Mouse (Mus musculus): Measurements from ENCODE around the gene Camta1. TPM values are rescaled to one million over a fixed set of nuclear protein-coding genes. Genes with fewer than 3 reads are reported as not detected.

The Camta1 gene
- total RNA-seq, 1 experiment from 2014 or later, result 37.3 TPM

DNA sequence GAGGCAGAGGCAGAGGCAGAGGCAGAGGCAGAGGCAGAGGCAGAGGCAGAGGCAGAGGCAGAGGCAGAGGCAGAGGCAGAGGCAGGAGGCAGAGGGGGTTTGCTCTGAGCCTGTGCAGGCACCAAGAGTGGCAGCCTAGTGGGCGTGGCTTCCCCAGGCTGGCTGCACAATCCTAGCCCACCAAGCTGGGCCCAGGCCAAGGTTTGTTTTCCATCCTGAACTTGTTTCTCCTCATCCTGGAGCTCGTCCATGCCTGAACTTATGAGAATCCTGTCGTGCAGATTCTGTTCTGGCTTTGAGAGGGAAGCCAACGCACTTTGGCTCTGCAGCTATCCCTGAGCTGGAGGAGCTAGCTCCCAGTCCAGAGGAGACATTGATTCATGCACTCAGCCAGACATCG lies 123.4 kb downstream of the Camta1 start:
- DNase-seq, result no peak

DNA sequence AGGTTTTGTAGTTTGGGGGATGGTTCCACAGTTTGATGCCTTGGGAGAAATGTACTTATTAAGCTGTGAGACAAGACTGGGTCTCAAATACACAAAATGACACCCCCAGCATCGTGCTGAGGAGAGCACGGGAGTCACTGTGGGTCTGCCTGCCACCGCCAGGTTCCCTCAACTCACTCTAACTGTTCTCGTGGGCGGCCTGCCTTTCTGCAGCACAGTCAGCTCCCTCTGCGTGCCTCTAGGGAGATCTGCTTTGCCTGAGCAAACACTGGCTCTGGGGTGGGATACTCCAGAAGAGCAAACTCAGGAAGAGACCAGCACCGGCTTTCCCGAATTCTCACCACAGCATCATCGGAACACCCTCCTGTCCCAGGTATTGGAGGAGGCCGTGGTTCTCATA lies 129.0 kb downstream of the Camta1 start:
- DNase-seq, result no peak

DNA sequence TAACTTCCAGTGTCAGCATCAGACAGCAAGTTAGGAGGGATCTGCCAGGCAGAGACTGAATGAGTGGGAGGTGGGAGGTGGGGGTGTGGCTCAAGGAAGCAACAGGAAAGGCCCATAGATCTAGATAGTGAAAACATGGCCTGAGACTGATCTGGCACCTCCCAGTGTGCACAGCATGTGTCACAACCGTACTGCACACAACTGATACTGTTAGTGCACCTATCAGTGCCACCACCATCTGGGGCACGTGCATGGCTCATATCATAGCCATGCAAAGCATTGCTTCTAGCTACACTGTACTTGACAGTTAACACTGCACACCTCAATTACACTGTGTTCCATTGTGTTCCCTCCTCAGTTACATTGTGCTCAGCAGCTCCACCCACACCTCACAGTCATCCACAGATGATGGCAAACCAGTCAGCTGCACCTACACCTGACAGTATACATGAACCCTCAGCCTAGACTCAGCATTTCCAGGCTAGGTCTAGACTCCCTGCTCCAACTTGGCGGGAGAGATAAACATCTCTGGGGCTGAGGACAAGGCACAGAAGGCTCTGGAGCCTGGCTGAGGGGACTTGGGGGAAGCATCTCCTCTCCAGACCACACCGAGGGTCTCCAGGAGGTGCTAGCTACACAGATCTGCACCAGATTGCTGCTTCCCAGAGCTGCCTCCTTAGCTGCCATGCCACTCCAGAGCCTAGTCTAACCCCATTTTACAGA lies 131.5 kb downstream of the Camta1 start:
- DNase-seq, result no peak

DNA sequence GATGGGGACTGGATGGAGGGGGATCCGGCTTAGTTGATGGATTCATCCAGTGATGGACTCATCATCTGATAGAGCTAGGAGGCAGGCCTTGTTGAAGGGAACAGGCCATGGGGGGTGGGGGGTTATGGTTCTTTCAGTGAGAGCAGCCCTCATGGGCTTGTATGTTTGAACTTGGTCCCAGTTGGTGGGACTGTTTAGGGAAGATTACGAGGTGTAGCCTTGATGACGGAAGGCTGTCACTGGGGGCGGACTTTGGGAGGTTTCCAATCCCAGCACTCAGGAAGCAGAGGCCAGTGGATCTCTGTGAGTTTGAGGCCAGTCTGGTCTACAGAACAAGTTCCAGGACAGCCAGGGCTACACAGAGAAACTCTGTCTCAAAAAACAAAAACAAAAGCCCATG lies 132.6 kb downstream of the Camta1 start:
- DNase-seq, result no peak

DNA sequence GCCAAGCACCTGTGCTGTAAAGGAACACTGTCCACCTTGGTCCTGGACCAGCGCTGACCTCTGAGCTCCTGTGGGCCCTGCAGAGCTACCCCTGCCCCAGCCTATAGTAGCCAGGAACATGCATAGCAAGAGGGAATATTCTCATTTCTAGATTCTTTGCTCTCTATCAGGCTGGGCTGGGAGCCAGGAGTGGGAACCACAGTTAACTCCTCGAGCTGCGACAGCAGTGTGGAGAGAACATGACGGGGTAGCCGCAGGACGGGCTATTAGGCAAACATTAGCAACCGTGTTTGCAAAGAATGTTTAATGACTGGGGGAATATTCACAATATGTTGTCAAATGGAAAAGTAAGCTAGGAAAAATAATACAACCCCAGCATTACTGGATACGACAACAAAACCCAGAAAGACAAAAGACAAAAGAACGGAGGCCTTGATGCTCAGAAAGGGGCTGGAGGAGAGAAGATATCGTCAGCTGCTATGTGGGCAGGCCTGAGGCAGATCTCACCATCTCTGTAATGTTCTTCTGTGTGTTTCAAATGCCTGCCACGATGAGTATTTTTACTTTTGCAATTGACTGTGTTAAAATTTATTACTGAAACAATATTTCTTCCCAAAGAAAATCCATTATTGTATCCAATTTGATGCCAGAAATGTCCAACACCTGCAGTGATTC lies 133.1 kb downstream of the Camta1 start:
- DNase-seq, result no peak

DNA sequence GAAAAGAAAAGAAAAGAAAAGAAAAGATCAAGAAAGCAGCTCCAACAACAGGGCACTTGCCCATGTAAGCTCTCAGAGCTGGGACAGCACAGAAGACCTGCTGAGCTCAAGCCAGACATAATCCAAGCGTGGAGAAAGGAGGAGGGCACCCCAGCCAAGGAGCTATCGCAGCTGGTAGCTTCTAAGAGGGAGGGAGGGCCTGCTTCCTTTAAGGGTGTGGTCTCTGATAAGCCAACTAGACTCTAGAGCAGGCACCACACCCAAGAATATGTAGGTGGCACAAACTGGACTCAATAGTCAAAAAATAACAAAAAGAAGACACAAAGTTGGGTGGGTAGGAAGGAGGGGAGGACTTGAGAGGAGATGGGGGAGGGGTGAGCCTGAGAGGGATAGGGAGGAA lies 135.3 kb downstream of the Camta1 start:
- DNase-seq, result no peak

DNA sequence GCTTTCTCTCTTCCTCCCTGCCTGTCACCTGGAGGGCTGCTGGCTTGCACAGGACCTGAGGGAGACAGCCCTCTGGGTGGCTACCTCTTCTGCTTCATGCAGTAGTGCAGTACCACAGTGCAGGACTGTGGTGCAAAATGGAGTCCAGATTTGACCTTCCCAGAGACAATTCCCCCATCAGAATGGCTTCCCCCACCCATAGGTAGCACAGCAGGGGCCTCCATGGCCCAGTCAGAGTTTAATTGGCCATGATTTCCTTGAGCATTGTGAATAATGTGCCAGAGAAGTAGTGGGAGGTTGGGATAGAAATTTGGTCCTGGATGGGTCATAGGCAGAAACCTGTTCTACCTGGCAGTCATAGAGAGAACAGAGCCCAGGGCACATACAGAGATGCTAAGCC lies 136.8 kb downstream of the Camta1 start:
- DNase-seq, result no peak

DNA sequence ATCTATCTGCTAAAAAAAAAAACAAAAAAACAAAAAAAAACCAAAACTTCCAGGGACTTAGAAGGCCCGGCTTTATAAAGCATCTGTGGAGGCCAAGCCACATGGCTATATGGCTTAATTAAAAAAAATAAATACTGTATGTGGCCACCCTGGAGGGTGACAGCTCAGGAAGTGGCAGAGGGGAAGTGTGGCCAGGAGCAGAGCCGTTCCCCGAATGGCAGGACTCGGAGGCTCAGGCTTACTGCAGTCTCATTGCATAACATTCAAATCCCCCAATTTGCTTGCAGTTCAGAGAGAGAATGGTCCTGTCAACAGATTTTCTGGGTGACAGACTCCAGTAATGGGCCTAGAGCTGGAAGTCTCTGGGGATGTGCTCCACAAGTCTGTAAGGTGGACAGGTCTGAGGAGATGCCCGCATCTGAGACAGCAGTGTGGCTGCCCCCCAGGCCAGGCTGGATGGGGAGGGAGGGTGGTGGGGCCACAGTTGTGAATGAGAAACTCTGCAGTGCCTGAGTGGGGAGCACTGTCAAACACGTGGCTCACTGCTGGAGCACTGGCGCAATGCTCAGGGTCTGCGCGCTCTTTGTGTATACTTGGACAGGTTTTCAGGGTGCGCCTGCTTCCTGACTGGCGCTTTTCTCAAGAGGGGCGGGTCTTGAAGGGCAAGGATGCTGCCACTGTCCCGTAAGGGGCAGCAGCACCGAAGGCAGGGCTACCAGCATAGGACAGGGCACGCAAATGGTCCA lies 140.8 kb downstream of the Camta1 start:
- DNase-seq, result no peak

DNA sequence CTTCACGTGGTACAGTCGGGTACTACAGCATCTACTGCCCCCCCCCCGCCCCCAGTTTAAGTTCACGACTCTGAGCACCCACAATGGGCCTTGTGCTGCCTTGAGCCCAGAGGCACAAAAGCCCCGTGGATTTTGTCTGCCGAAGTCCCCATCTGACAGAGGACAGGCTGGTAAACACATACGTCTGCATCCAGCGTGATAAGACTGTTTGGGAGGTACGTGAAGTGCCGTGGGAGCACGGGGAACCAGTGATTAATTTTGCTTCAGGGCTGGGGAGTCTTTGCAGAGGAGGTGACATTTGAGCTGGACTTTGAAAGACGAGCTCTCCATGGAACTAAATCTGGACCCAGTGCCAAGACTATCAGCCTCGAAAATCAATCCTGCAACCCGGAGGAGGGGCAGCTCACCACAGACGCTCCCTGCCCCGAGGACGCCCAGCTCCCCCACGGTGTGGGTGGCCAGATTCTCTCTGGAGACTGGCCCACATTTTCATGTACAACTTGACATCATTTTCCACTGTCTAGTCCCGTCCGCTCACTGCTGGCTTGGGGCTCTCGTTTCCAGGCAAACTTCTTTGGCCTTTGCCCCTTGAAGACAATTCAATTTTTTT lies 142.7 kb downstream of the Camta1 start:
- peak; percentile 12 for DNase-seq

DNA sequence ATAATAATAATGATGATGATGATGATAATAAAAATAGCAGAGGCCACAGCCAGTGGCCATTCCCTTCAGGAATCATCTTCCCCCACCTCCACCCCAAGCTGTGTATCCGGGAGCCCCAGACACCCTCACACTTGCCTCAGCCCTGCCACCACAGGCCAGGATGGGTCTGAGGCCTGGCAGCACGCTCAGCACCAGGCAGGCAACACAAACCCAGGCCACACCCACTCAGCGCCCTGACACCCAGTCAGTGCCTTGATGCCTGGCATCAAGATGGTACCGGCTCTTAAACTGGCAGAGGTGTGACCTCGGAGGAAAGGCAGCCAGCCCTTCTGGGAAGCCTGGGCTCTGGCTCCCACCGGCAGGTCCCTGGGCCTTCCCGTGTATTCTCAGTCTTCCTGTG lies 143.8 kb downstream of the Camta1 start:
- DNase-seq, result no peak

DNA sequence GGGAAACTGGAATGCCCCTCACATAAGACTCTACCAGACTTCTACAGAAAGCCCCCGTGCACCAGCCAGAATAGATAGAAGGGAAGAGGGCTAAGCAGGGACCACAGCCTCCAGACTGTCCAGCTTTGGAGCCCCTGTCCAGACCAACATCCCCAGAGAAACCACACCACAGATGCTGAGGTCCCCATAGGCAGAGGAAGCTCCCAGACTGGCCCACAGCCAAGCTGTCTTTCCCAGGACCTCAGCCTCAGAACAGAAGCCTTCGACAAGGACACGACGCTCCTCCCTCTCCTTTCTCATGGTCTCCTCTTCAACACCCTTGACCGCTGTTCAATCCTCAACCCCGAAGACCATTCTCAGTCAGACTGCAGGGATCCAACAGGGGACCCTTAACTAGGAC lies 148.0 kb downstream of the Camta1 start:
- DNase-seq, result peak; percentile 11

DNA sequence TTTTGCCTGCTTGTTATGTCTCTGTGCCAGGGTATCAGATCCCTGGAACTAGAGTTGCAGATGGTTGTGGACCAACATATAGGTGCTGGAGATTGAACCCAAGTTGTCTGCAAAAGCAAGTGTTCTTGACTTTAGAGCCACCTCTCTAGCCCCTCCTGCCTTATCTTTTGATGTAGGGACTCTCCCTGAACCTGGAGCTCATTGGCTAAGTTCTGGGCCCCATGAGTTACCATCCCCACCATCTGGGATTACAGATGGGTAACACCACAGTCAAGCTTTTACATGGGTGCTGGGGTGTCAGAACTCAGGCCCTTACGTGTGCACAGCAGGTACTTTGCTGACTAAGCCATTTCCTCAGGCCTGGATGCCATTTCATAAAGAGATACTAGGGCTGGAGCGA lies 150.3 kb downstream of the Camta1 start:
- no peak for DNase-seq

DNA sequence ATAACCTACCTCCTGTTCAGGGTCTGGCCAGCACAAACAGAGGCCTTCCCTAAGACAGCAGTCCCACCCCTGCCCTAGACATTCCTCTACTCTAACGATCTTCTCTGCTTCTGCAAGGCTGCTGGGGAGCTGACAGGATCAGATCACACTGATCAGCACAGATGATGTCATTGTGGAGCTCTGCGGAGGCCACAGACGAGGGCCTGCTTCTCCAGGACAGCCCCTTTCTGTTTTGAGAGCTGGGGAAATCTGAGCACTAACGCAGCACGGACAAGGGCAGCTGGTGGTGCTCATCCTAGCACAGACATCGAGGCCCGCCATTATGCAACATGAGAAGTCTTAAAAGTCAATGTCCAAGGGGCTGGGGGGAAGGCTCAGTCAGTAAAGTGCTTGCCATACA lies 151.2 kb downstream of the Camta1 start:
- no peak for DNase-seq

DNA sequence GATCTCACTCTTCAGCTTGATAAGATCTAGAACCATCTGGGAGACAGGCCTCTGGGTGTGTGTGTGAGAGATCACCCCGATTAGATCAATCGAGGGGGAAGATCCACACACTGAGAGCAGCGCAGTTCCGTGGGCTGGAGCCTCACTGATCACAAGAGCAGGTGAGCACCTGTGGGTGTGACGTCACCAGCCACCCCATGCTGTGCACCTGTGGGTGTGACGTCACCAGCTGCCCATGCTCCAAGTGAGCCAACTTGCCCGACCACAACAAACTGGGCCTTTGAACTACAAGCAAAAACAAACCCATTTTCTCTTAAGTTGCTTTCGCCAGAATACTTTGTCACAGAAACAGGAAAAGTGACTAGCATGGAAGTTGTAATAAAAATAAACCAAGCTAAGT lies 152.4 kb downstream of the Camta1 start:
- no peak for DNase-seq

DNA sequence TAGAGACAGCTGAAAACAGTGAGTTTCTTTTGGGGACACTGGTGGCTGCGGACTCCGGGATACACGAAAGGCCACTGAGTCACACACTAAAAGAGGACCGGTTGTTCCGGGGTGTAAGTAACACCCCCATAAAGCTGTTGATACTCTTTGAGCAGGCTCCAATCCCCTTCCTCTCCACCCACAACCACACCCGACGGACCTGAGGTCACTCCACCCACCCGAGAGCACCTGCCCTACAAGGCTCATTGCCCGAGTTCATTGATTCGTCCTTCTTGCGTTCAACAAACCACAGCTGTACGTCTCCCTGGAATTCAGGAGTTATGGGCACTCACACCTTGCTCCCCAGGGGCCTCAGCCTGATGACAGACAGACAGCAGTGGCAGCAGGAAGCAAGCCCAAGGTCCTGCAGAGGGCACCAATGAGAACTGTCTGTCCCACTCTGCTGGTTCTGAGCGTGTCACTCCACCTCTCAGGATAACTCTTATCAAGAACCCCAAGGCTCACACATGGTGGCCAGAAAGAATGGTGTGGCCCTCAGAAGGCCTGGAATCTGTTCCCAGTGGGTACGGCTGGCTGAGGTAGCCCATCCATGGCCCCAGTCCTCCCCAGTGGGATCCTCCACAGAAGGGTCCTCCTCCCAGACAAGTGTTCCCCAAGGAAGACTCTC lies 158.5 kb downstream of the Camta1 start:
- DNase-seq, result no peak

DNA sequence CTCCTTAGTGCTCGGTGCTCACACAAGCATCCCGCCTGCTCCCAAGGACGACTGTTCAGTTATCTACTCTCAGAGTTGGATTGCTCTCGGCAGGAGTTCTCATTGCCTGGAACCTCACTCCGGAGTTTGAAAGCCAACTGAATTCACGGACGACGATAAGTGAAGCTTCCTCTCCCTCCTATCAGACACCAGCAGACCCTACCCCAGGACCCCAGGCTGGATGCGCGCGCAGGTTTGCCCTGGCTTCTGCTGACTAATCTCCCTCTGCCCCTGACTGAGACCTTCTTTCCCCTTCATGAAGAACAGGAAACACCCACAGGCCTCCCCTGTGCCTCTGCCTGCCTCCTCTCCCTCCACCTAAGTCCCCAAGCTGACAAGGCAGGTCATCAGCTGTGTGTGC lies 159.2 kb downstream of the Camta1 start:
- DNase-seq, result no peak

DNA sequence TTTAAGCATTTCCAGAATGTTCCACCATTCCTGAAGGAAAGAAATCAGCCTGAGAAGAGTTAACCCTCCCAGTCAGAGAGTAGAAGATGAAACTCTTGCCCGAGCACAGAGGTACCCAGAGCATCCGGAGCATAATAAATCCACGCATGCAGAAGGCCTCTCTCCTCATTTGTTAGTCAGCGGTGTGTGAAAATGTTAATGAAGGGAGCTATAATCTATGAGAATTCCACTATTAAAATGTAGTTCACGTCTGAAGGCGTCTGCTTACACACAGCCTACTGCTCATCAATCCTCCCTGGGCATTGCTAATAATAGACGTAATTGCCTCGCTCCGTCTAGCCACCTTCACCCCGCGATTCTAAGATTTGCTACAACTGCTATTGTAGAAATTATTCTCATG lies 165.7 kb downstream of the Camta1 start:
- DNase-seq, result no peak

DNA sequence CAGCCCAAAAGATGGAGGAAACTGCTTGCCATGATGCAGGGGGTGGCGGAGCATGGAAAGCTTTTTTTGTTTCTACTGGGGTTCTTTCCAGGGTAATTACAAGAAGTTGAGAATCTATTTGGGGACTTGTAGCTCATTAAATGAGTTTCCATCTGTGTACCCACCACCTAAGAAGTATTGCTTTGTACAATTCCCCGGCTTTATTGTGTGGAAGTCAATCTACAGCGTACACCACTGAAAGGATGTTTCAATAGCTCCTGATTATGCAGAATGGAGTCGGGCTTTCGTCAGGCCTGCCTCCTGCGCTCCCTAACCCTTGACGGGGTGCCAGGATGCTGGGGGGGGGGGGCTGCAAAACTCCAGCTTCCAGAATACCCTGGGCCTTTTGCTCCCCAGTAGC lies 167.1 kb downstream of the Camta1 start:
- DNase-seq, result no peak

DNA sequence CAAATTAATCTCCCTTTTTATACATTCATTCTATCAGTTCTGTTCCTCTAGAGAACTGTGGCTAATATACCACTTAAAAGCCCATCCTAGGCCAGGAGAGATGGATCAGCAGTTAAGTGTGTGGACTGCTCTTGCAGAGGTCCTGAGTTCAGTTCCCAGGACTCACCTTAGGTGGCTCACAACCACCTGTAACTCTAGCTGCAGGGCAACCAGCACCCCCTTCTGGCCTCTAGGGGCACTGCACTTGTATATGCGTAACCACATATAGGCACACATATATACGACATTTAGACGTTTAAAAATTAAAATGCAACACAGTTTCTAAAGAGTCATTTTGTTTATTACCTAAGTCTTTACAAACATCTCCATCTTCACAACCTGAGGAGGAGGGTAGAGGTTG lies 167.6 kb downstream of the Camta1 start:
- DNase-seq, result no peak

DNA sequence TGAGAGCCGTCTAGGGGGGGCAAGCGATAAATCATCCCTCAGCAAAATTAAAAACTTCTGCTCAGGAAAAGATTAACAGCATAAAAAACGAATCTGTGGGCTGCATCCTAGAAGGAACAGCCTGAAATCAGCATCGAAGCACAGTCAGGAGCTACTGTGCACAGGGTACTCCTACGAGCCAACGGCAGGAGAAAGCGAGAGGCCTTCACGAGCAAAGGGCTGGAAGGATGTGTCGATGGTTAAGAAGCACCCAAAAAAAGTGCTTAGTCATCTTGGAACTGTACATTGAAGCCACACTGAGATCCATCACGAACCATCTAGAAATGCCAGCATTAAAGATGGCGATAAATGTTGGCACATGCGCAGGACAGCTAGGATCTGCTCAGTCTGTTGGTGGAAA lies 171.6 kb downstream of the Camta1 start:
- no peak for DNase-seq

DNA sequence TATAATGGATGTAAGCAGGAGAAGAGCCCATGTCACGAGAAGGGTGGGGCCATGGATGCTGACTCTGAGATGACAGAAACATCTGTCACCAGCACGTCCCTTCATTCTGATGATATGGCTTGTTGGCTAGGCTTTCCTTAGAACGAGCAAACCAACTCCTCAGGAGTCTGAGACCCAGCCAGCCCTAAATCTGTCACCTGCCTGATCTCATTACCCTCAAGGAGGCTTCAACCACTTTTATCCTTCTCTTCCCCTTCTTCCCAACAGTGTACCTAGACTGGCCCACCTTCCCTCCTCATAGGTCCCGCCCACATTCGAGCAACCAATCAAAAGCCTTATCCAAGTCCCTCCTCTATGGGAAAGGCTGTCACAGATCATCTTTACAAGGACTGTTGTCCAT lies 173.5 kb downstream of the Camta1 start:
- DNase-seq, result no peak

DNA sequence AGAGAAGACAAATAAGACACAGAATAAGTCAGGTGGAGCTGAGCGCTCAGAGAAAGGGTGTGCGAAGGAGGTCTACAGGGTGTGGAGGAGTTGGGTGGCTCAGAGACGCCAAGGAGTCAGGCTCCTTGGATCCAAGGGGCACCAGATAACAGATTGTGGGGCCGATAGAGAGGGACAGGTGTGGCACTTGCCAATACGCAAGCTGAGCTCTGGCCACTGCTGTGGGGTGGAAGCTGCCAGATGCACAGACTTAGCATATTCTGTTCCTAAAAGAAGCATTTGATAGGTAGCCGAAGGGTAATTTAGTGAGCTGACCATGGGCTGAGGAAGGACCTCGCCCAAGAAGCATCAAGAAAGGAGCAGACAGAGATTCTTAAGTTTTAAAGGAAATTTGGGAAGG lies 177.1 kb downstream of the Camta1 start:
- no peak for DNase-seq
